Mouse (Mus musculus): Measurements from ENCODE around the gene AI854703.

GRCm38 (mm10) chr6:48591221-48591845 lies 35.2 kb upstream of the AI854703 start:
- TF ChIP-seq CTCF (IDR thresholded peaks at IDR 0.05; ENCODE audit: control insufficient read depth, insufficient read depth, low read length) (no peak), POLR2A (IDR thresholded peaks at IDR 0.05; ENCODE audit: borderline replicate concordance, control insufficient read depth, low read depth, low read length) (no peak)
